Mouse (Mus musculus): Measurements from ENCODE around the gene Grin1. TPM values are rescaled to one million over a fixed set of nuclear protein-coding genes. Genes with fewer than 3 reads are reported as not detected.

The Grin1 gene
- polyA plus RNA-seq, 1 experiment from 2014 or later, result not detected

DNA sequence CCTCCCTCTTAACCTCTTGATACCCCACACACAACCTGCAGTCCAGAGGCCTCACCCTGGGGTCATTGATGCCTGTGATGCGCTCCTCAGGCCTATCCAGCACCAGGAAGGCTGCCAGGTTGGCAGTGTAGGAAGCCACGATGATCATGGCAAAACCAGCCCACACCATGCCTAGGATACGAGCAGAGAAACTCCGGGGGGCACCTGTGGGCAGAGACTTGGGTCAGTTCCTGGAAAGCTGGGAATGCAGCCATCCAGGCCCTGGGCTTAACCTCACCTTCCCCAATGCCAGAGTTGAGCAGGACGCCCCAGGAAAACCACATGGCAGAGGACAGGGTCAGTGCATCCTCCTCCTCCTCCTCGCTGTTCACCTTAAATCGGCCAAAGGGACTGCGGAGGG lies 21.9 kb downstream of the Grin1 start:
- peaks cover 16% of the 10 kb centered on the region for H3K27me3 ChIP-seq (ENCODE audit: insufficient read depth, low read length)
- no peaks in the 10 kb centered on the region for H3K36me3 ChIP-seq (replicated peaks; ENCODE audit: insufficient read depth, low read length)
- 73% methylated on average over 6 of the region's 8 CpGs for WGBS (ENCODE audit: insufficient replicate concordance)

DNA sequence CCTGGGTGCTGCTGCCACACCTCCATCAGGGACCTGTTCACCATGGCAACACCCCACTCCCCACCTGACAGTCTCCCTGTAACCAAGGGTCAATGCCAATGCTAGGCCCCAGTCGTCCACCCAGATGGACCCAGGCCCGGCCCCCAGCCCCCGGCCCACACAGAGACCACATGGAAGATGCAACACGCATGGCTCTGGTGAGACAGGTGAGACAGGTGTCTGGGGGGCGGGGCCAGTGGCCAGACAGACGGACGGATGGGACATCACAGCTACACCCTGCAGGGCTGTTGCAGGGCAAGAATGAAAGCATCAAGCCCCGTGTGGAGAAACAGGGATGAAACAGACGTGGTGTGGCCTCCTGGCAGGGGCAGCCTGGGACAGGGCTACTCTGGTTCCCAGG lies 25.3 kb downstream of the Grin1 start:
- no peaks in the 10 kb centered on the region for H3K9me3 ChIP-seq (ENCODE audit: low read length)
- no peaks in the 10 kb centered on the region for H3K36me3 ChIP-seq (replicated peaks; ENCODE audit: insufficient read depth, low read length)
- WGBS (ENCODE audit: insufficient replicate concordance), result 70% methylated on average over 9 of the region's 9 CpGs
- H3K27me3 ChIP-seq (ENCODE audit: insufficient read depth, low read length), result peaks cover 50% of the 10 kb centered on the region
- no peak overlapping the region for H3K4me3 ChIP-seq (ENCODE audit: low read depth, low read length)
- no peak for ATAC-seq
- no peak overlapping the region for H3K9ac ChIP-seq (replicated peaks)
- H3K4me2 ChIP-seq (ENCODE audit: low read depth, low read length), result no peak overlapping the region
- no peak for TF ChIP-seq CTCF (IDR thresholded peaks at IDR 0.05; ENCODE audit: low read depth)
- TF ChIP-seq EP300 (IDR thresholded peaks at IDR 0.05; ENCODE audit: low read depth), result no peak
- no peak overlapping the region for H3K27ac ChIP-seq (ENCODE audit: low read depth)
- H3K4me1 ChIP-seq (ENCODE audit: insufficient read depth), result peaks cover 9% of the 10 kb centered on the region
- DNase-seq, result no peak

More for the DNA sequence above, 21.9 kb downstream of the Grin1 start:
- Histone ChIP-seq H3K9me3 (ENCODE audit: low read length) (no peaks in the 10 kb centered on the region), H3K27ac (ENCODE audit: low read depth) (no peak overlapping the region), H3K9ac (replicated peaks) (no peak overlapping the region), H3K4me1 (ENCODE audit: insufficient read depth) (peaks cover 7% of the 10 kb centered on the region), H3K4me2 (ENCODE audit: low read depth, low read length) (no peak overlapping the region), H3K4me3 (ENCODE audit: low read depth, low read length) (no peak overlapping the region)
- TF ChIP-seq EP300 (IDR thresholded peaks at IDR 0.05; ENCODE audit: low read depth), result no peak
- no peak for TF ChIP-seq CTCF (IDR thresholded peaks at IDR 0.05; ENCODE audit: low read depth)
- no peak for ATAC-seq
- no peak for DNase-seq

DNA sequence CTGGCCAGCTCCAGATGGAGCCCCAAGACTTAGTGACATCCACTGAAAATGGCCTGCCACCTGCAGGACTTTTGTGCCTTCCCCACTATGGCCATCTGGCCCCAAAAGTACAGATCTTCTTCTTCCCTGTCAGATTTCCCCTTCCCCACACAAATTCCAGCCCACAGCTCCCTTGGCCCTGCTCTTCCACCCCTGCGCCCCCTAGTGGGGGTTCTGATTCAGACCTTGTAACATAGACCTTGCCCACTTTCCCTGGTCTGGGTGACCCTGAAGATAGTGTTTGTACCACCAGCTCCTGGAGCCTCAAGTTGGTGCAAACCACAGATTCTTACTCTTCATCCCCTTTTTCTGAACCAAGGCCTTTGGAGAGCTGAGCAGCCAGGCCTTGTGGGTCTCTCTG lies 26.1 kb downstream of the Grin1 start:
- DNase-seq (peak; percentile 85), ATAC-seq (no peak)
- H3K9me3 ChIP-seq (ENCODE audit: low read length), result no peaks in the 10 kb centered on the region
- no peak overlapping the region for H3K27ac ChIP-seq (ENCODE audit: low read depth)
- H3K4me3 ChIP-seq (ENCODE audit: low read depth, low read length), result peak overlapping the region; percentile 36; the same call in 1 of the 2 replicates
- H3K4me1 ChIP-seq (ENCODE audit: insufficient read depth), result peaks cover 9% of the 10 kb centered on the region
- WGBS (ENCODE audit: insufficient replicate concordance), result 0% methylated on average over 1 of the region's 1 CpGs
- peak overlapping the region; percentile 65 for H3K4me2 ChIP-seq (ENCODE audit: low read depth, low read length)
- H3K9ac ChIP-seq (replicated peaks), result no peak overlapping the region
- peak; percentile 90 for TF ChIP-seq CTCF (IDR thresholded peaks at IDR 0.05; ENCODE audit: low read depth)
- TF ChIP-seq EP300 (IDR thresholded peaks at IDR 0.05; ENCODE audit: low read depth), result no peak
- peaks cover 56% of the 10 kb centered on the region for H3K27me3 ChIP-seq (ENCODE audit: insufficient read depth, low read length)
- H3K36me3 ChIP-seq (replicated peaks; ENCODE audit: insufficient read depth, low read length), result no peaks in the 10 kb centered on the region

- H3K27ac ChIP-seq (ENCODE audit: low read depth), result no peak overlapping the region
- TF ChIP-seq EP300 (IDR thresholded peaks at IDR 0.05; ENCODE audit: low read depth), result no peak
- TF ChIP-seq CTCF (IDR thresholded peaks at IDR 0.05; ENCODE audit: low read depth), result no peak
- peaks cover 12% of the 10 kb centered on the region for H3K4me1 ChIP-seq (ENCODE audit: insufficient read depth)
- no peaks in the 10 kb centered on the region for H3K36me3 ChIP-seq (replicated peaks; ENCODE audit: insufficient read depth, low read length)
- no peak for DNase-seq
- WGBS (ENCODE audit: insufficient replicate concordance), result 4% methylated on average over 42 of the region's 43 CpGs
- no peak for ATAC-seq
- H3K27me3 ChIP-seq (ENCODE audit: insufficient read depth, low read length), result peaks cover 53% of the 10 kb centered on the region
- H3K4me2 ChIP-seq (ENCODE audit: low read depth, low read length), result peak overlapping the region; percentile 65
- H3K9me3 ChIP-seq (ENCODE audit: low read length), result no peaks in the 10 kb centered on the region
- no peak overlapping the region for H3K9ac ChIP-seq (replicated peaks)
- H3K4me3 ChIP-seq (ENCODE audit: low read depth, low read length), result peak overlapping the region; percentile 36
These were observed 26.9 kb downstream of the Grin1 start for GRCm38 (mm10) chr2:25292054-25292544.

DNA sequence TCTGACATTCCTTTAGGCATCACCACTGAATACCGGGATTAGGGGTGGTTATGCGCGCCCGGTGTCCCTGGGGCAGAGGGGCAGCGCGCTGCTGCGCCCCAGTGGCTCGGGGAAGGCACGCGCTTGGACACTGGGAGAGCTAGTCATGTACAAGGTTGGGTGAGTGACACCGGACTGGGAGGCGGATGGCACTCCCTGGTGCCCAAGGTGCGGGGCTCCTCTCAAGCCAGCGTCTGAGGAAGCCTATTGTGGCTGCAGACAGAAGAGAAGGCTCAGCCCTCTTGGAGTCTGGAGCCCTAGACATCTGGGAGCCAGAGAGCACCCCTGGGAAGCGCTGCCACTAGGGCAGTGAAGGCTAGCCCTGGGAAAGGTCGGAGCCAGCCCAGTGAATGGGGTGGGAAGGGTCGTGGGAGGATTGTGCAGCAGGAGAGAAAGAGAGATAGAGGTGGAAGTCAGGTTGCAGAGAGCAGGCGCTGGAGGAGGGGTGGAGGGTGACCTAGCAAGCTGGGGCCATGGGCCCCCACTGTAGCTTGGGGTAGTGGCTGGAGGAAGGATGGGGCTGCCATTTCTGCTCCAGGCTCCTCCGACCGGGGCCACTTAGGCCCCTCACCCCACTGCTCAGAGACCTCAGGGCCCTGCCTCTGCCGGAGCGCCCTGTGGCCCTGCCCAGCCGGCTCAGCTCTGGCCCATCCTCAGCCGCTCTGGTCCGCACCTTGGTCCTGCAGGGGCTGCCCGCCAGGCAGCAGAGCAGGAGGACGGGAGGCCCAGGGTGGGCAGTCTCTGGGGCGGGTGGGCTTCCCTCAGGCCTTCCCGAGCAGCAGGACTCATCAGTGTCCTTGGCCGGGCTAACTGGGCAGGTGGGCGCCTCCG lies 27.6 kb downstream of the Grin1 start:
- 9% methylated on average over 31 of the region's 32 CpGs for WGBS (ENCODE audit: insufficient replicate concordance)
- H3K27ac ChIP-seq (ENCODE audit: low read depth), result no peak overlapping the region
- no peaks in the 10 kb centered on the region for H3K9me3 ChIP-seq (ENCODE audit: low read length)
- H3K4me2 ChIP-seq (ENCODE audit: low read depth, low read length), result no peak overlapping the region; the same call in 1 of the 2 replicates
- no peaks in the 10 kb centered on the region for H3K36me3 ChIP-seq (replicated peaks; ENCODE audit: insufficient read depth, low read length)
- H3K4me1 ChIP-seq (ENCODE audit: insufficient read depth), result peaks cover 12% of the 10 kb centered on the region
- no peak for ATAC-seq
- TF ChIP-seq EP300 (IDR thresholded peaks at IDR 0.05; ENCODE audit: low read depth), result no peak
- TF ChIP-seq CTCF (IDR thresholded peaks at IDR 0.05; ENCODE audit: low read depth), result no peak
- DNase-seq, result no peak
- H3K9ac ChIP-seq (replicated peaks), result no peak overlapping the region
- peaks cover 49% of the 10 kb centered on the region for H3K27me3 ChIP-seq (ENCODE audit: insufficient read depth, low read length)
- peak overlapping the region; percentile 36 for H3K4me3 ChIP-seq (ENCODE audit: low read depth, low read length)

DNA sequence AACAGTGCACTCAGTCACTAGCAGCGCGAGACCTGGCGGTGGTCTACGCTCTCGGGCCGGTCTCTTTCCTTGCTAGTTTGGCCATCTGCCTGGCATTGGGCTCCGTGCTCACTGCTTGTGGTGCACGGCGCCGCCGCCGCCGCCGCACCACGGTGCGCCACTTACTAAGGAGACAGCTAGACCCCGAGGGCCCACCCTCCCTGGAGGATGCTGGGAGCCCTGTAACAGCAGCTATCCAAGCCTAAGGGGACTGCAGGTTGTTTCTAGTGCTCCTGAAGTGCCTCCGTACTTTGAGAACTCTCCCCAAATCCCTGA lies 28.2 kb downstream of the Grin1 start:
- Histone ChIP-seq H3K4me2 (ENCODE audit: low read depth, low read length) (no peak overlapping the region), H3K36me3 (replicated peaks; ENCODE audit: insufficient read depth, low read length) (no peaks in the 10 kb centered on the region), H3K27ac (ENCODE audit: low read depth) (no peak overlapping the region), H3K27me3 (ENCODE audit: insufficient read depth, low read length) (peaks cover 49% of the 10 kb centered on the region), H3K4me1 (ENCODE audit: insufficient read depth) (peaks cover 12% of the 10 kb centered on the region), H3K4me3 (ENCODE audit: low read depth, low read length) (no peak overlapping the region), H3K9ac (replicated peaks) (no peak overlapping the region), H3K9me3 (ENCODE audit: low read length) (no peaks in the 10 kb centered on the region)
- DNase-seq (no peak), ATAC-seq (no peak)
- TF ChIP-seq EP300 (IDR thresholded peaks at IDR 0.05; ENCODE audit: low read depth) (no peak), CTCF (IDR thresholded peaks at IDR 0.05; ENCODE audit: low read depth) (no peak)
- 3% methylated on average over 18 of the region's 18 CpGs for WGBS (ENCODE audit: insufficient replicate concordance)
